Mouse (Mus musculus) lung, postnatal 14 days (tissue): ENCODE results near the gene Ano10.

ENCODE experiments used
- DNase-seq: peaks from one replicate; pipeline ENCODE4 v3.0.0; 2021

Gene Ano10

GRCm38 (mm10) chr9:122244080-122244799 is 50.0 kb downstream of the Ano10 start:
- DNase-seq = peak; percentile 78

GRCm38 (mm10) chr9:122243297-122243696 is 50.9 kb downstream of the Ano10 start:
- DNase-seq = no peak

- DNase-seq = no peak
These were observed 51.4 kb downstream of the Ano10 start for GRCm38 (mm10) chr9:122242856-122243255.

- no peak for DNase-seq
These were observed 52.3 kb downstream of the Ano10 start for GRCm38 (mm10) chr9:122241812-122242400.

GRCm38 (mm10) chr9:122240629-122241199 is 53.5 kb downstream of the Ano10 start:
- no peak for DNase-seq

GRCm38 (mm10) chr9:122234741-122235140 is 59.5 kb downstream of the Ano10 start:
- no peak for DNase-seq

- DNase-seq = no peak
These were observed 60.3 kb downstream of the Ano10 start for GRCm38 (mm10) chr9:122233972-122234345.

GRCm38 (mm10) chr9:122233316-122233971 is 60.8 kb downstream of the Ano10 start:
- no peak for DNase-seq

GRCm38 (mm10) chr9:122232912-122233311 is 61.3 kb downstream of the Ano10 start:
- no peak for DNase-seq

- DNase-seq = no peak
These were observed 63.5 kb downstream of the Ano10 start for GRCm38 (mm10) chr9:122230701-122231100.

- no peak for DNase-seq
These were observed 67.8 kb downstream of the Ano10 start for GRCm38 (mm10) chr9:122226419-122226818.

- DNase-seq = peak; percentile 43
These were observed 68.9 kb downstream of the Ano10 start for GRCm38 (mm10) chr9:122225309-122225708.

GRCm38 (mm10) chr9:122223005-122223404 is 71.2 kb downstream of the Ano10 start:
- DNase-seq = no peak

- no peak for DNase-seq
These were observed 74.3 kb downstream of the Ano10 start for GRCm38 (mm10) chr9:122219934-122220333.

GRCm38 (mm10) chr9:122216945-122217529 is 77.2 kb downstream of the Ano10 start:
- DNase-seq = no peak

- DNase-seq = no peak
These were observed 79.1 kb downstream of the Ano10 start for GRCm38 (mm10) chr9:122215118-122215517.

GRCm38 (mm10) chr9:122208311-122208710 is 85.9 kb downstream of the Ano10 start:
- no peak for DNase-seq

GRCm38 (mm10) chr9:122205543-122206200 is 88.6 kb downstream of the Ano10 start:
- peak; percentile 53 for DNase-seq

- no peak for DNase-seq
These were observed 89.7 kb downstream of the Ano10 start for GRCm38 (mm10) chr9:122204508-122204907.

- DNase-seq = peak; percentile 73
These were observed 95.0 kb downstream of the Ano10 start for GRCm38 (mm10) chr9:122199253-122199652.

- no peak for DNase-seq
These were observed 95.6 kb downstream of the Ano10 start for GRCm38 (mm10) chr9:122198621-122199020.

GRCm38 (mm10) chr9:122197021-122197420 is 97.2 kb downstream of the Ano10 start:
- DNase-seq = no peak
